ENCODE assay signal across 9 mouse cellular contexts in genomic region chr12:81807953-81808352, GRCm38 (mm10). TPM values are rescaled to one million over a fixed set of nuclear protein-coding genes. Genes with fewer than 3 reads are reported as not detected.
DNase-seq lines count a peak whose midpoint lies in the region; ATAC-seq lines count a peak whose summit lies in the region.
"Had no signal": no experiment of that assay in that cellular context is flagged by ENCODE, and none has a peak within 500 bp of the region (broad histone marks: within the 10 kb centered on the region; RNA-seq: fewer than 3 reads in every experiment).

No protein-coding gene starts in this region.

- 16% methylated on average over 11 of the region's 11 CpGs for WGBS in heart, embryonic 12.5 days
- WGBS in kidney, embryonic 16.5 days, result 20% methylated on average over 11 of the region's 11 CpGs

- no peaks in the 10 kb centered on the region for H3K9me3 ChIP-seq in heart, embryonic 12.5 days (replicated peaks)
- H3K9me3 ChIP-seq in kidney, embryonic 16.5 days (ENCODE audit: low read length), result no peaks in the 10 kb centered on the region
- H3K9me3 ChIP-seq: limb, embryonic 15.5 days had no signal

- DNase-seq in testis, postnatal 14 days (ENCODE audit: low spot score), result peak; percentile 33
- DNase-seq in testis, postnatal 10 days (ENCODE audit: low spot score), result no peak
- DNase-seq in urinary bladder, postnatal 25 days (ENCODE audit: low spot score), result no peak
- DNase-seq in layer of hippocampus, adult 8-10 months (ENCODE audit: low spot score in 2 of 2), result no peak
- DNase-seq in spleen, postnatal 14 days (ENCODE audit: low spot score in 2 of 2), result no peak

- no peaks in the 10 kb centered on the region for H3K27me3 ChIP-seq in heart, embryonic 12.5 days (replicated peaks)
- no peaks in the 10 kb centered on the region for H3K27me3 ChIP-seq in kidney, embryonic 16.5 days (ENCODE audit: insufficient read depth, low read length)
- H3K27me3 ChIP-seq: limb, embryonic 15.5 days had no signal

- H3K4me2 ChIP-seq in heart, embryonic 12.5 days, result peak overlapping the region; percentile 79
- H3K4me2 ChIP-seq in kidney, embryonic 16.5 days (replicated peaks; ENCODE audit: low read depth, low read length), result peak overlapping the region; percentile 79

- H3K4me3 ChIP-seq in heart, embryonic 12.5 days, result peak overlapping the region; percentile 48
- peak overlapping the region; percentile 48 for H3K4me3 ChIP-seq in kidney, embryonic 16.5 days (ENCODE audit: low read length)

- H3K9ac ChIP-seq in heart, embryonic 12.5 days, result peak overlapping the region; percentile 58; the same call in 1 of the 2 replicates
- no peak overlapping the region for H3K9ac ChIP-seq in kidney, embryonic 16.5 days (replicated peaks; ENCODE audit: low read length)
- H3K9ac ChIP-seq: limb, embryonic 15.5 days had no signal

- no peak overlapping the region for H3K27ac ChIP-seq in heart, embryonic 12.5 days (ENCODE audit: poor library complexity, severe bottlenecking)
- no peak overlapping the region for H3K27ac ChIP-seq in kidney, embryonic 16.5 days (ENCODE audit: low read length)
- H3K27ac ChIP-seq: limb, embryonic 15.5 days had no signal

- no peak for ATAC-seq in heart, embryonic 12.5 days (ENCODE audit: insufficient number of reproducible peaks, low FRiP score)
- ATAC-seq in kidney, embryonic 16.5 days (ENCODE audit: low FRiP score, low TSS enrichment), result no peak
- ATAC-seq in megakaryocyte-erythroid progenitor cell, adult 5-6 weeks (replicated peaks; ENCODE audit: low FRiP score, low TSS enrichment, poor library complexity, severe bottlenecking), result peak; percentile 49; the same call in 1 of the 2 replicates

- H3K4me1 ChIP-seq in heart, embryonic 12.5 days (replicated peaks), result peaks cover 29% of the 10 kb centered on the region
- H3K4me1 ChIP-seq in kidney, embryonic 16.5 days (ENCODE audit: insufficient read depth, low read length), result peaks cover 29% of the 10 kb centered on the region

- H3K36me3 ChIP-seq in heart, embryonic 12.5 days, result no peaks in the 10 kb centered on the region
- H3K36me3 ChIP-seq in kidney, embryonic 16.5 days (ENCODE audit: insufficient read depth, low read length), result no peaks in the 10 kb centered on the region
- H3K36me3 ChIP-seq: limb, embryonic 15.5 days had no signal

RNA-seq across cellular contexts. Expression of gene Map3k9, which starts 27.0 kb away (rescaled TPM):
- 0.53 and 0.61 TPM in 2 replicates for polyA plus RNA-seq in heart, embryonic 12.5 days (2016; fragmentation: Nextera tagmentation; extraction: Ambion mirVana)
- polyA plus RNA-seq in kidney, embryonic 16.5 days (2015; fragmentation: Nextera tagmentation; extraction: Ambion mirVana), result 0.73 and 0.97 TPM in 2 replicates
- total RNA-seq in megakaryocyte-erythroid progenitor cell, adult 5-6 weeks (2014; fragmentation: Nextera tagmentation), result 0.67 TPM in 1 of 2 replicates, not detected in the other
- total RNA-seq in megakaryocyte-erythroid progenitor cell, adult 5-6 weeks (2017), result 0.19 TPM in 1 of 2 replicates, not detected in the other
- total RNA-seq in layer of hippocampus, adult 8-10 months (2022), result 10 to 100 TPM; 32.2 to 36.5 (median 34.6) TPM

RNA-seq across cellular contexts. Expression of gene Pcnx, which starts 51.9 kb away (rescaled TPM):
- polyA plus RNA-seq in heart, embryonic 12.5 days (2016; fragmentation: Nextera tagmentation; extraction: Ambion mirVana), result 17.8 and 19.1 TPM in 2 replicates
- 9.1 and 12.5 TPM in 2 replicates for polyA plus RNA-seq in kidney, embryonic 16.5 days (2015; fragmentation: Nextera tagmentation; extraction: Ambion mirVana)
- total RNA-seq in megakaryocyte-erythroid progenitor cell, adult 5-6 weeks (2014; fragmentation: Nextera tagmentation), result 16.3 and 33.8 TPM in 2 replicates
- total RNA-seq in megakaryocyte-erythroid progenitor cell, adult 5-6 weeks (2017), result 3.9 and 6.4 TPM in 2 replicates
- 100 to 1,000 TPM in 3 of 4 experiments, 10 to 100 TPM in 1; 97.3 to 114 (median 106) TPM for total RNA-seq in layer of hippocampus, adult 8-10 months (2022)

Comparison
In these comparisons a context has a peak if more than half of its experiments do, and no peak if none do; other contexts are left out.
1. RNA of gene Map3k9, which starts 27.0 kb away (total RNA-seq): 32.2 to 36.5 TPM in layer of hippocampus, adult 8-10 months; 0.19 to 0.67 TPM in megakaryocyte-erythroid progenitor cell, adult 5-6 weeks; every median in the first group is over 10 times any median in the second.